Mouse (Mus musculus) cortical plate, adult 2 months (tissue): ENCODE measurements around the gene Phf21a. TPM values are rescaled to one million over a fixed set of nuclear protein-coding genes. Genes with fewer than 3 reads are reported as not detected.
A peak's percentile ranks its signal among the peaks of the same experiment; 100 is the strongest.

Source experiments
- H3K27ac ChIP-seq: fragments of 200-500 bp; 2 replicates; pipeline ENCODE4 v1.5.1; 2012; ENCODE audit warnings: low read length, control low read depth, inconsistent platforms; ENCODE audit not compliant: insufficient read depth
- H3K4me1 ChIP-seq: fragments of 200-500 bp; 2 replicates; pipeline ENCODE4 v1.6.1; 2011; ENCODE audit warnings: low read length; ENCODE audit not compliant: control insufficient read depth, insufficient read depth
- H3K4me3 ChIP-seq: fragments of 200-500 bp; 2 replicates; pipeline ENCODE4 v1.5.1; 2011; ENCODE audit warnings: mild to moderate bottlenecking, low read length, control low read depth; ENCODE audit not compliant: insufficient read depth
- CTCF ChIP-seq: fragments of 200-500 bp; IDR thresholded peaks from 2 replicates; pipeline ENCODE4 v1.5.1; 2011; ENCODE audit warnings: mild to moderate bottlenecking, control low read depth, low read length; ENCODE audit not compliant: insufficient read depth; ENCODE audit errors: extremely low read depth
- POLR2A ChIP-seq: fragments of 200-500 bp; IDR thresholded peaks from 2 replicates; pipeline ENCODE4 v1.6.1; 2011; ENCODE audit warnings: mild to moderate bottlenecking, low read length, control low read depth; ENCODE audit not compliant: insufficient read depth; ENCODE audit errors: extremely low read depth
- polyA plus RNA-seq: library from polyadenylated mRNA; depleted of rRNA; stranded (reverse); fragments of >200 nt; gene quantifications from 2 replicates; pipeline ENCODE4 v1.2.3, GENCODE M21; 2012

Phf21a gene
- polyA plus RNA-seq, 1 experiment, result 47.1 TPM

- Histone ChIP-seq H3K27ac (no peak overlapping the region), H3K4me1 (no peaks in the 10 kb centered on the region), H3K4me3 (no peak overlapping the region)
- no peak for TF ChIP-seq POLR2A
These were observed 82.1 kb downstream of the Phf21a start for GRCm38 (mm10) chr2:92175002-92175401.

- no peak for TF ChIP-seq POLR2A
- no peak for TF ChIP-seq CTCF
- Histone ChIP-seq H3K4me3 (no peak overlapping the region), H3K4me1 (no peaks in the 10 kb centered on the region), H3K27ac (no peak overlapping the region)
These were observed 83.4 kb downstream of the Phf21a start for GRCm38 (mm10) chr2:92176292-92176691.

- Histone ChIP-seq H3K4me1 (peaks cover 4% of the 10 kb centered on the region), H3K27ac (peak overlapping the region; percentile 94; the same call in 1 of the 2 replicates), H3K4me3 (peak overlapping the region; percentile 70)
- TF ChIP-seq CTCF (no peak), POLR2A (no peak)
These were observed 89.3 kb downstream of the Phf21a start for GRCm38 (mm10) chr2:92182146-92182756.

GRCm38 (mm10) chr2:92182981-92183501 lies 90.1 kb downstream of the Phf21a start:
- TF ChIP-seq POLR2A, result peak; percentile 69
- TF ChIP-seq CTCF, result no peak
- H3K4me1 ChIP-seq, result peaks cover 4% of the 10 kb centered on the region
- peak overlapping the region; percentile 70 for H3K4me3 ChIP-seq
- H3K27ac ChIP-seq, result peak overlapping the region; percentile 94

- Histone ChIP-seq H3K4me1 (peaks cover 4% of the 10 kb centered on the region), H3K27ac (peak overlapping the region; percentile 87), H3K4me3 (peak overlapping the region; percentile 70)
- peak; percentile 73 for TF ChIP-seq POLR2A
- TF ChIP-seq CTCF, result no peak
These were observed 90.7 kb downstream of the Phf21a start for GRCm38 (mm10) chr2:92183613-92184076.

GRCm38 (mm10) chr2:92184077-92184921 lies 91.4 kb downstream of the Phf21a start:
- Histone ChIP-seq H3K27ac (peak overlapping the region; percentile 87), H3K4me3 (peak overlapping the region; percentile 70), H3K4me1 (peaks cover 4% of the 10 kb centered on the region)
- no peak for TF ChIP-seq CTCF
- TF ChIP-seq POLR2A, result peak; percentile 56

GRCm38 (mm10) chr2:92185062-92185765 lies 92.3 kb downstream of the Phf21a start:
- Histone ChIP-seq H3K4me1 (peaks cover 4% of the 10 kb centered on the region), H3K27ac (peak overlapping the region; percentile 49), H3K4me3 (peak overlapping the region; percentile 70)
- TF ChIP-seq CTCF, result no peak
- TF ChIP-seq POLR2A, result peak; percentile 13; the same call in 1 of the 2 replicates

GRCm38 (mm10) chr2:92185766-92186450 lies 93.0 kb downstream of the Phf21a start:
- Histone ChIP-seq H3K27ac (peak overlapping the region; percentile 49), H3K4me3 (peak overlapping the region; percentile 70), H3K4me1 (peaks cover 4% of the 10 kb centered on the region)
- TF ChIP-seq CTCF, result no peak
- TF ChIP-seq POLR2A, result no peak

- peaks cover 3% of the 10 kb centered on the region for H3K4me1 ChIP-seq
- no peak overlapping the region for H3K27ac ChIP-seq
- no peak overlapping the region for H3K4me3 ChIP-seq
- TF ChIP-seq CTCF (no peak), POLR2A (no peak)
These were observed 94.1 kb downstream of the Phf21a start for GRCm38 (mm10) chr2:92187061-92187460.
